Mouse (Mus musculus) kidney, adult 2 months (tissue): ENCODE measurements at regions not wholly inside any gene's neighbourhood (a gene's known extent, or its start where the extent isn't known, plus 50 kb on each side); places are given as distances from the start of the nearest gene placed in this dataset.

Experiments
- CTCF ChIP-seq: fragments of 200-500 bp; conservative IDR thresholded peaks from 2 replicates; pipeline ENCODE4 v1.5.1; 2011; ENCODE audit warnings: low read depth, mild to moderate bottlenecking, control low read depth, low read length, moderate library complexity, mixed read lengths; ENCODE audit not compliant: insufficient read depth, insufficient read length
- POLR2A ChIP-seq: fragments of 200-500 bp; IDR thresholded peaks from one replicate; pipeline ENCODE4 v1.6.1; 2011; ENCODE audit warnings: low read depth, low read length, control low read depth

DNA sequence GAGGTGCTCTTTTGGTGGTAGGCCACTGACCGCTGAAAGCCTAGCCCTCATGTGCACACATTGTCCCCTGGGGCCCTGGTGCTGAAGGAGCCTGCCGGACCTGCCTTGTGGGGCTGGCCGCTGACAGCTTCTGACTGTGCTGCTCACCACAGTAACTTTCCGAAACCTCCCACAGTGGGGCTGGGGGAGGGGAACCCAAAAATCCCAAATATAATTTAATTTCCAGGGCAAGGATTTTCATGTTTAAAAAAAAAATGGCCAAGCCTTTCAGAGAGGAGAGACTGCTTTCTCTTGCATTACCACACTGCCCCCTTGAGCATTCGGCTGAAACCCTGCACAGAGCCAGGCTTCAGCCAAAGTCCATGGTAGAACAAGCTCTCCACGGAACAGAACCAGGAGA, 81.5 kb downstream of the Pctp start:
- TF ChIP-seq CTCF (peak; percentile 72), POLR2A (no peak)
